Mouse (Mus musculus) forebrain, embryonic 14.5 days (tissue): ENCODE measurements around the gene Camkmt. TPM values are rescaled to one million over a fixed set of nuclear protein-coding genes. Genes with fewer than 3 reads are reported as not detected.

Experiments used
- ATAC-seq: fragments of 200-750 bp; cut with Nextera tagmentation; 2 replicates; pipeline ENCODE4 v1.8.0; 2017; ENCODE audit warnings: mild to moderate bottlenecking, moderate library complexity
- DNase-seq: peaks from one replicate; pipeline ENCODE4 v3.0.0-alpha.2; 2015; ENCODE audit warnings: low spot score
- H3K27ac ChIP-seq: fragments of 300-500 bp; sonication (generic); 2 replicates; pipeline ENCODE4 v1.5.1; 2014; ENCODE audit warnings: low read depth, mild to moderate bottlenecking, control low read depth, low read length, moderate library complexity
- H3K27me3 ChIP-seq: fragments of 300-500 bp; sonication (generic); replicated peaks from 2 replicates; pipeline ENCODE4 v1.6.1; 2014; ENCODE audit warnings: low read length, control low read depth, mixed read lengths; ENCODE audit not compliant: control insufficient read depth, insufficient read depth
- H3K36me3 ChIP-seq: fragments of 300-500 bp; sonication (generic); 2 replicates; pipeline ENCODE4 v1.6.1; 2014; ENCODE audit warnings: low read length, control low read depth; ENCODE audit not compliant: control insufficient read depth, insufficient read depth
- H3K4me1 ChIP-seq: fragments of 300-500 bp; sonication (generic); 2 replicates; pipeline ENCODE4 v1.6.1; 2014; ENCODE audit warnings: antibody characterized with exemption, low read length, control low read depth; ENCODE audit not compliant: control insufficient read depth, insufficient read depth
- H3K4me2 ChIP-seq: fragments of 300-500 bp; sonication (generic); 2 replicates; pipeline ENCODE4 v1.6.1; 2014; ENCODE audit warnings: mild to moderate bottlenecking, control low read depth, low read length
- H3K4me3 ChIP-seq: fragments of 300-500 bp; sonication (generic); 2 replicates; pipeline ENCODE4 v1.5.1; 2014; ENCODE audit warnings: low read depth, low read length, control low read depth
- H3K9ac ChIP-seq: fragments of 300-500 bp; sonication (generic); 2 replicates; pipeline ENCODE4 v1.6.1; 2014; ENCODE audit warnings: mild to moderate bottlenecking, low read length, control low read depth, moderate library complexity
- H3K9me3 ChIP-seq: fragments of 300-500 bp; sonication (generic); replicated peaks from 2 replicates; pipeline ENCODE4 v1.6.1; 2016; ENCODE audit warnings: low read length, control low read depth, mixed read lengths; ENCODE audit not compliant: control insufficient read depth
- WGBS: fragments of 180-500 bp; shearing (Covaris S2); extraction: QIAGEN DNeasy Blood & Tissue Kit; methylation state at CpG from one replicate; pipeline ENCODE4 v1.1.7; 2014; 5-methylcytosine and 5-hydroxymethylcytosine counted together
- polyA plus RNA-seq: library from polyadenylated mRNA; unstranded; fragments of >200 nt; fragmentation: Nextera tagmentation; extraction: Ambion mirVana; gene quantifications from 2 replicates; pipeline ENCODE4 v1.2.1, GENCODE M21; 2014

Gene Camkmt
- polyA plus RNA-seq, 1 experiment from 2014 or later, result 15.9 TPM

GRCm38 (mm10) chr17:85168761-85169160 is 78.4 kb downstream of the Camkmt start:
- Histone ChIP-seq H3K4me1 (0 out of 2 replicates have a peak, but pooled peaks cover 6% of the 10 kb centered on the region), H3K4me3 (no peak overlapping the region), H3K36me3 (no peaks in the 10 kb centered on the region), H3K9ac (no peak overlapping the region), H3K27ac (no peak overlapping the region), H3K9me3 (no peaks in the 10 kb centered on the region), H3K27me3 (no peaks in the 10 kb centered on the region), H3K4me2 (no peak overlapping the region)
- WGBS, result 91% methylated on average over 2 of the region's 2 CpGs
- DNase-seq, result no peak
- no peak for ATAC-seq

- Histone ChIP-seq H3K4me2 (no peak overlapping the region), H3K27ac (no peak overlapping the region), H3K4me3 (no peak overlapping the region), H3K4me1 (0 out of 2 replicates have a peak, but pooled peaks cover 6% of the 10 kb centered on the region), H3K36me3 (no peaks in the 10 kb centered on the region), H3K9ac (no peak overlapping the region), H3K9me3 (no peaks in the 10 kb centered on the region), H3K27me3 (no peaks in the 10 kb centered on the region)
- ATAC-seq (no peak), DNase-seq (no peak)
- 72% methylated on average over 10 of the region's 10 CpGs for WGBS
These were observed 80.3 kb downstream of the Camkmt start for GRCm38 (mm10) chr17:85170541-85171255.

- Histone ChIP-seq H3K4me3 (no peak overlapping the region), H3K9me3 (no peaks in the 10 kb centered on the region), H3K4me1 (0 out of 2 replicates have a peak, but pooled peaks cover 6% of the 10 kb centered on the region), H3K4me2 (no peak overlapping the region), H3K27me3 (no peaks in the 10 kb centered on the region), H3K36me3 (no peaks in the 10 kb centered on the region), H3K9ac (no peak overlapping the region), H3K27ac (no peak overlapping the region)
- DNase-seq (peak; percentile 17), ATAC-seq (no peak)
- 7% methylated on average over 4 of the region's 4 CpGs for WGBS
These were observed 81.6 kb downstream of the Camkmt start for GRCm38 (mm10) chr17:85171951-85172350.

- H3K27me3 ChIP-seq, result no peaks in the 10 kb centered on the region
- H3K27ac ChIP-seq, result no peak overlapping the region
- WGBS, result 82% methylated on average over 13 of the region's 13 CpGs
- H3K4me3 ChIP-seq, result no peak overlapping the region
- H3K4me2 ChIP-seq, result no peak overlapping the region
- H3K4me1 ChIP-seq, result 0 out of 2 replicates have a peak, but pooled peaks cover under 1% of the 10 kb centered on the region
- H3K9me3 ChIP-seq, result no peaks in the 10 kb centered on the region
- DNase-seq (no peak), ATAC-seq (no peak)
- H3K36me3 ChIP-seq, result no peaks in the 10 kb centered on the region
- no peak overlapping the region for H3K9ac ChIP-seq
These were observed 86.9 kb downstream of the Camkmt start for GRCm38 (mm10) chr17:85177231-85177630.

GRCm38 (mm10) chr17:85180471-85181060 is 90.2 kb downstream of the Camkmt start:
- H3K4me2 ChIP-seq, result no peak overlapping the region
- H3K36me3 ChIP-seq, result no peaks in the 10 kb centered on the region
- no peak overlapping the region for H3K4me3 ChIP-seq
- WGBS, result 45% methylated on average over 14 of the region's 14 CpGs
- DNase-seq (no peak), ATAC-seq (no peak)
- H3K27ac ChIP-seq, result no peak overlapping the region
- H3K9ac ChIP-seq, result no peak overlapping the region
- no peaks in the 10 kb centered on the region for H3K4me1 ChIP-seq
- H3K9me3 ChIP-seq, result no peaks in the 10 kb centered on the region
- H3K27me3 ChIP-seq, result no peaks in the 10 kb centered on the region

- peak; percentile 93 for DNase-seq
- peak; percentile 95 for ATAC-seq
- H3K27me3 ChIP-seq, result 0 out of 2 replicates have a peak, but pooled peaks cover 3% of the 10 kb centered on the region
- H3K4me2 ChIP-seq, result peak overlapping the region; percentile 39
- no peaks in the 10 kb centered on the region for H3K36me3 ChIP-seq
- H3K9ac ChIP-seq, result peak overlapping the region; percentile 13
- 2% methylated on average over 14 of the region's 14 CpGs for WGBS
- H3K4me1 ChIP-seq, result 0 out of 2 replicates have a peak, but pooled peaks cover 2% of the 10 kb centered on the region
- H3K4me3 ChIP-seq, result no peak overlapping the region
- no peaks in the 10 kb centered on the region for H3K9me3 ChIP-seq
- no peak overlapping the region for H3K27ac ChIP-seq
These were observed 99.1 kb downstream of the Camkmt start for GRCm38 (mm10) chr17:85189227-85190127.

GRCm38 (mm10) chr17:85190128-85190435 is 99.7 kb downstream of the Camkmt start:
- Histone ChIP-seq H3K9me3 (no peaks in the 10 kb centered on the region), H3K4me1 (0 out of 2 replicates have a peak, but pooled peaks cover 2% of the 10 kb centered on the region), H3K4me3 (no peak overlapping the region), H3K4me2 (peak overlapping the region; percentile 28; the same call in 1 of the 2 replicates), H3K27me3 (0 out of 2 replicates have a peak, but pooled peaks cover 3% of the 10 kb centered on the region), H3K36me3 (no peaks in the 10 kb centered on the region), H3K27ac (no peak overlapping the region), H3K9ac (peak overlapping the region; percentile 6)
- DNase-seq (peak; percentile 44), ATAC-seq (no peak)
- WGBS, result 4% methylated on average over 7 of the region's 7 CpGs

GRCm38 (mm10) chr17:85193294-85193693 is 102.9 kb downstream of the Camkmt start:
- 93% methylated on average over 11 of the region's 11 CpGs for WGBS
- no peaks in the 10 kb centered on the region for H3K36me3 ChIP-seq
- 0 out of 2 replicates have a peak, but pooled peaks cover 2% of the 10 kb centered on the region for H3K4me1 ChIP-seq
- no peaks in the 10 kb centered on the region for H3K9me3 ChIP-seq
- H3K4me3 ChIP-seq, result no peak overlapping the region
- ATAC-seq, result no peak
- 0 out of 2 replicates have a peak, but pooled peaks cover 3% of the 10 kb centered on the region for H3K27me3 ChIP-seq
- no peak overlapping the region for H3K4me2 ChIP-seq
- no peak for DNase-seq
- H3K27ac ChIP-seq, result no peak overlapping the region
- H3K9ac ChIP-seq, result no peak overlapping the region
